Mouse (Mus musculus) left cerebral cortex, postnatal 14 days (tissue): Measurements from ENCODE around the gene Slc35b2. TPM values are rescaled to one million over a fixed set of nuclear protein-coding genes. Genes with fewer than 3 reads are reported as not detected.
A peak's percentile ranks its signal among the peaks of the same experiment; 100 is the strongest.

Experiments used
- DNase-seq, 2 experiments: peaks; one replicate each; pipeline ENCODE4 v3.0.0; 2021 to 2022; ENCODE audit warnings: low spot score in 2 of 2, mixed read lengths in 1 of 2
- intact Hi-C: fragments of 180-260 bp; cut with DNase I; formaldehyde crosslinking; loops from one replicate; pipeline ENCODE4 v1.15.1; 2025
- total RNA-seq, 2 experiments: library from RNA; stranded (reverse); gene quantifications; 2 replicates each; pipeline ENCODE4 v1.2.3; 2021

Gene Slc35b2
- total RNA-seq, 2 experiments from 2014 or later: 41.6 to 46.1 TPM

GRCm38 (mm10) chr17:45543115-45543514 is 20.6 kb upstream of the Slc35b2 start:
- no peak for DNase-seq
- intact Hi-C loops: no loop called here

GRCm38 (mm10) chr17:45544001-45544872 is 19.4 kb upstream of the Slc35b2 start:
- DNase-seq: no peak
- intact Hi-C loops: no loop called here

- DNase-seq: no peak
Measured at GRCm38 (mm10) chr17:45544873-45545277, 18.8 kb upstream of the Slc35b2 start.

DNA sequence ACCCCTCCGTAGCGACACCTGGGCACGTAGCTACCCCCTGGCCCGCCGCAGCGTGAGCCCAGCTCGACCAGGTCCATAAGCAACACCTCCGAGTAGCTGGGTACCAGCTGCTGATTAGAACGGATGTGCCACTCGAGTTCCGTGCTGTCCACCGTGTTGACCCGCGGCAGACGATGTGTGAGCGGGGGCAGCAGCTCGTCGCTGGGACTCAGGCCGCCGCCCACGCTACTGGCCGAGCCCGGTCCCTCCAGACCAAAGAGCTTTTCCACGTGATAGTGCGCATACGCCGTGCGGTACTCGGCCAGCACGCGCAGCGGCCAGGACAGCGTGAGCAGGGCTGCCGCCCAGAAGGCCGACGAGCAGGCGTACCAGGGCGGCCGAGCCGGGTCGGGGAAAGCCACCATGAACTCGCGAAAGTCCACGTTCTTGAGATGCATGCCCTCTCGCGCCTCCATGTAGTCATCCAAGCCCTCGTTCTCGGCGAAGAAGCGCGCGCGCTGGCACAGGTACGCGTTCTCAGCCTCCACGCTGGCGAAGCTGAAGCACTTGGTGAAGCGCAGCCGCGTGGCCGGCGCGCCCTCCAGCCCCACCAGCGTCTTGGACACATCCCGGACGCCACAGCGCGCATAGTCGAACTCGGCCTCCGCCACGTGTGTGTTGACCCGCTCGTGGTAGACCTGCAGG is 18.3 kb upstream of the Slc35b2 start:
- DNase-seq: no peak

More at GRCm38 (mm10) chr17:45544873-45545277, 18.8 kb upstream of the Slc35b2 start:
- intact Hi-C loops: no loop called here

DNA sequence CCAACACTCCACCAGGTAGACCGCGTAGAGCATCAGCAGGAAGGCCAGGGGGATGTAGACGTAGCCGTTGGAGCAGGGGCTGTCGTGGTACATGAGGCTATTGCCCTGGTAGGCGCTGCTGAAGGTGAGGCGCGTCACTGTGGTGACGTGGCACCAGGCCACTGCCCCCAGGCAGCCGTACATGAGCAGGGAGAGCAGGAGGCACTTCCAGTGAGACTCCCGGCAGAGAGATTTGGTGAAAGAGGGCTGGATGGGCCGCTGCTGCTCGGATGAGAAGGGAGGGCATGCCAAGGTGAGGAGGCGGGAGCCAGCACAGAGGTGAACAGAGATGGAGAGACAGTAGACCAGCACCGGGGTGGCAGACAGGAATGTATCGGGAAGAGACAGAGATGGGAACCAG is 16.7 kb upstream of the Slc35b2 start:
- DNase-seq: no peak
- intact Hi-C loops: no loop called here

More for the DNA sequence above, 18.3 kb upstream of the Slc35b2 start:
- intact Hi-C loops: no loop called here

DNA sequence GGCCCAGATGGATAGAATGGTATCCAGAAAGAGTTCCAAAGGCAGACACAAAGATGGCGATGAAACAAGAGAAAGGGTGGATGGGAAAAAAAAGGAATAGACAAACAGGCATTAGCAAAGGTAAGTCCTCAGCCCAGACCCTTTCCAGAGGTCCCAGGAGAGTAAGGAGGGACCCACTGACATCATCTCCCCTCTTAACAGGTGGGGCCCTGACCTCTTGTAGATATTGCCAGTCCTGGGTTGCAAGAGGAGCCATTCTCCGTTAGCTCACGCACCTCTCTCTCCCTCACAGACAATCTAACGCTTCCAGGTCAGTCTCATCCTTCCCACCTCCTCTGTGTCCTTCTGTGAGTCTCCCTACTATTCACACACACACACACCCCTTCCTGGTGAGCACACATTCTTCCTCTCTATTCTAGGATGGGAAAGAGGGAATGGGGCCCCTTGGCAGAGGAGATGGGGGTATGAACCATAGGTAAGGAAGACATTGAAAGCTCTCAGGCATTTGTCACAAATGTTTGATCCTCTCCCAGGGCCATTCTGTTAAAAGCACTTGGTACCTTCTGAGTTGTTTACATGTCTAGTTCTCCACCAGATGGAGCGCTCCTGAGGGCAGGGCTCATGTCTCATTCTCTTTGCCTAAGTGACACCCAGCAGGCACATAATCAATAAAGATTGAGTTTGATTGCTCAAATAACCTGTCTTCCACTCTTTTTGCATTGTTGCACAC is 16.0 kb upstream of the Slc35b2 start:
- DNase-seq: no peak
- intact Hi-C loops: loop anchor here (2.0 kb wide), 1 partner anchor 31 kb away; no protein-coding TSS in a partner anchor

DNA sequence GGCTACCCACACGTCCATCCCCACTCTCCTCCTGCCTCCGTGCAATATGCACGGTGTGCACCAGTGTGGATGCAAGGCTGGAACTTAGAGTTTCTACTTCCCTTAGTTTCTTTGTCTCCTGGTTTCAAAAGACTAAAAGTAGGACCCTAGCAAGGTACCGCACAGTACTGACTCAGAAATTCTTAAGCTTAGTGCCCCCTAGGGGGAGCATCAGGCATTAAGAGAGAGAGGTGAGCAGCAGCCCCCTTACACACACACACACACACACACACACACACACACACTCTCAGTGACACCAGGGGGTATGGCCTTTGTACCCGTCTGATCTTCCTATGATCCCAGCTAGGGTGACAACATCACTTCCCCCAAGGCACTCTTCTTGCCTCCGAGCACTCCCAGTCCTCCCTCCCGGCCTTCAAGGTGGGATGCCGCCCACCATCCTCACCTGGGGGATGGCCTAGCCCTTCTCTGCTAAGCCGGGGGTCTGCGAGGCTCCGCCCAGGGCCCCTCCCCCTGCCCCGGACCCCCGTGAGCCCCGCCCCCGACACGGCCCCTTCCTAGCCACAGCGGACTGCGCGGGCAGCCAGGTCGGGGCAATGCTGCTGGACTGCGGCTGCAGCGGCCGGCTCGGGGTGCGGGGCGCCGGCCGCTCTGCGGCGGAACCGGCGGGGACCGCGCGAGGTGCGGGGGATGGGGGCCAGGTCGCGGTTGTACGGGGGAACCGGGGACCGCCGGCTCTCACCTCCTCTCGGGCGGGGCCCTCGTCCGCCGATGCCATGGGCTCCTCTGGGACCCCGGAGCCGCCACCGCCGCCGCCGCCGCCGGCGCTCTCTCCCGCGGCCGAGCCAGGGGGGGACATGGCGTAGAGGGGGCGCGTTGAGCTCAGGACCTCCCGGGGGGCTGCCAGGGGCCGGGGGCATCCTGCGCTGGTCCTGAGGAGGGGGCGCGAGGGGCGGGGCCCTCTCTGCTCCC is 14.8 kb upstream of the Slc35b2 start:
- DNase-seq: peak; percentile 79 to 87
- intact Hi-C loops: loop anchor here (2.0 kb wide), 1 partner anchor 32 kb away; no protein-coding TSS in a partner anchor

DNA sequence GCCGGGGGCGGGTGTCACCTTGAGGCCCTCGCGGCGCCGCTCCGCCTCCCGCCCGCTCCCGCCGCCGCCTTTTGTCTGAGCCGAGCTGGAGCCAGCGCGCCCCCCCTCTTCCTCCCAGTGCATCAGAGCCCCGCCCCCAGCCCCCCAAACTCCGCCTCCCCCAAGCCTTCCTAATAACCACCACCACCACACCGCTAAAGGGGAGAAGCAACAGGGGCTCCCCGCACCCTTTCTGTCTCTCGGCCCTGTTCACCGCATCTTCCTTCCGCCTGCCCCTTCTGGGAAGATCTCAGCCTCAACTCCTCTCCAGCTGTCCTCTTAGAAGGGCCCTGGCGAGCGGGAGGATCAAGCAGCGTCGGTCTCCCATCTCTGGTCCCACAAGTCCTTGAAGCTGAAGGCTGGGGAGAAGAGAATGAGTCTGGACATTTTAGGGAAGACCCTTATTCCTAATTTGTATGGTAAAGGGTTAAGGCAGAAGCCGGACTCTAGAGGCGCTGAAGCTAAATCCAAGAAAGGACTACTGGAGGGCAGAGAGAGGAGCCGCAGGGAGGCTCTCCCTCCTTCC is 14.0 kb upstream of the Slc35b2 start, which contains the start of gene Tmem151b:
Tmem151b (minus strand) TSS at position 61 of the 565 bp plus-strand sequence.
- peak; percentile 63 to 72 for DNase-seq
- intact Hi-C loops: loop anchor here (2.0 kb wide), 1 partner anchor 33 kb away; no protein-coding TSS in a partner anchor

DNA sequence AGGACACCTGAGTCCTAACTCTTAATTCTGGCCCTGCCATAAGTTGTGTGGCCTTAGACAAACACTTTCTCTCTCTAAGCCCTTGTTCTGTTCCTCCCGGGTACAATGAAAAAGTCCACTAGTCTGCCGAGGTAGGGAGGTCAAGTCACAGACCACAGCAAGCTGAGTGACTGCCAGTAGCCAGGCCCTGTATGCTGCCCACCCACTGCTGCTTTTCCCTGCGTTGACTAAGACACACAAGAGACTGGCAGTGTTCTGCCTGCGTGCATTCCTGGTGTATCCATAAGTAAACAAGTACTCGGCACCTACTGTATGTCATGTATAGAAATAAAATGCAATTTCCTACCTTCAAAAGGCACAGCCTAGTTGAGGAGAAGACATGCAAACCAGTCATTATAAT is 13.4 kb upstream of the Slc35b2 start:
- DNase-seq: no peak
- intact Hi-C loops: no loop called here

DNA sequence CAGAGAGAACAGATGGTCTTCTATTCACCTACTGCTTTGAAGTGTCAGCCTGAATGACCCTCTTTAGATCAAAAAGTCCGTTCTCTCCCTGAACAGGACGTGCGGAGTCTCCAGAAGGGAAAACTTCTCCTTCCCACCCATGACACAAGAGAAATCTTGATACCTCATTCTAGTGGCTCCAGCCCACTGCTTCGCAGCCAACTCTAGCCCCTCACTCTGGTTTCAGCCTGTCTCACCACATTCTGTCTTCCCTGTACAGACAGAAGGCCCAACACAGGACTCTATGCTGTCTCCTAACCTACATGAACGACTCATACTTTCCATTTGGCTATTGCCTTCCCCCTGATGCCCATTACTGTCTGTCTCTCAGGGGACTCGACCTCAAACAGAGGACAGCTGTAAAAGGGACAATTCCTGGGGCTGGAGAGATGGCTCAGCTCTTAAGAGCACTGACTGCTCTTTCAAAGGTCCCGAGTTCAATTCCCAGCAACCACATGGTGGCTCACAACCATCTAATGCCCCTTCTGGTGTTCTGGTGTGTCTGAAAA is 12.4 kb upstream of the Slc35b2 start:
- no peak for DNase-seq
- intact Hi-C loops: no loop called here

- DNase-seq: peak; percentile 87
- intact Hi-C loops: loop anchor here (1.0 kb wide), 1 partner anchor 74 kb away; no protein-coding TSS in a partner anchor
Measured at GRCm38 (mm10) chr17:45551816-45552451, 11.7 kb upstream of the Slc35b2 start.

DNA sequence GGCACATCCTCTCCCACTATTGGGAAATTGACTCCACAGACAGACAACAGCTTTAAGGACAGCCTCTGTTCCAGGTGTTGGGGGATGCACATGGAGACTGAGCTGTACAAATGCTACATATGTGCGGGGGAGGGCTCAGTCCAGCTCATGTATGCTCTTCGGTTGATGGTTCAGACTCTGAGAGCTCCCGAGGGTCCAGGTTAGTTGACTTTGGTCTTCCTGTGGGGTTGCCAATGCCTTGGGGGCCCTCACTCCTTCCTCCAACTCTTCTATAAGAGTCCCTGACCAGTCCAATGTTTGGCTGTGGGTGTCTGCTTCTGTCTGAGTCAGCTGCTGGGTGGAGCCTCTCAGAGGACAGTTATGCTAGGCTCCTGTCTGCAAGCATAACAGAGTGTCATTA is 10.6 kb upstream of the Slc35b2 start:
- no peak for DNase-seq
- intact Hi-C loops: no loop called here

GRCm38 (mm10) chr17:45554420-45554819 is 9.3 kb upstream of the Slc35b2 start:
- intact Hi-C loops: no loop called here

GRCm38 (mm10) chr17:45555452-45556106 is 8.1 kb upstream of the Slc35b2 start, which contains the start of gene Nfkbie:
Gene Nfkbie, plus strand, starts transcription at chr17:45555703.
- DNase-seq: peak; percentile 88 to 90
- intact Hi-C loops: no loop called here

More at GRCm38 (mm10) chr17:45554420-45554819, 9.3 kb upstream of the Slc35b2 start:
- no peak for DNase-seq

DNA sequence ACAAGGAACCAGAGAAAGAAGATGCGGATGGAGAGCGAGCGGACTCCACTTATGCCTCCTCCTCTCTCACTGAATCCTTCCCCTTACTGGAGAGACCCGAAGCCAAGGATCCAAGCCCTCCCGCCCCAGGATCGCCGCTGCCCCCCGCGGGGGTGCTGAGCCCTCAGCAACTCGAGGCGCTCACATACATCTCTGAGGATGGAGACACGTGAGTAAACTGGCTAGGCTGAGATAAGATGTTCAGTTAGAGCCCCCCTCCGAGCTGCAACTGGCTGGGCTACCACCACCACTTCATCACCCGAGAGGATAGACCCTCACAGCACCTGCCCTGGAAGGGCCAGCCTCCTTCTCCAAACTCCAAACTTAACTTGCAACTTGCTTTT is 7.6 kb upstream of the Slc35b2 start:
- DNase-seq: no peak
- intact Hi-C loops: no loop called here

- intact Hi-C loops: no loop called here
- no peak for DNase-seq
Measured at GRCm38 (mm10) chr17:45556514-45557245, 7.0 kb upstream of the Slc35b2 start.
